Mouse (Mus musculus): ENCODE results near the gene Cd68.

The Cd68 gene

DNA sequence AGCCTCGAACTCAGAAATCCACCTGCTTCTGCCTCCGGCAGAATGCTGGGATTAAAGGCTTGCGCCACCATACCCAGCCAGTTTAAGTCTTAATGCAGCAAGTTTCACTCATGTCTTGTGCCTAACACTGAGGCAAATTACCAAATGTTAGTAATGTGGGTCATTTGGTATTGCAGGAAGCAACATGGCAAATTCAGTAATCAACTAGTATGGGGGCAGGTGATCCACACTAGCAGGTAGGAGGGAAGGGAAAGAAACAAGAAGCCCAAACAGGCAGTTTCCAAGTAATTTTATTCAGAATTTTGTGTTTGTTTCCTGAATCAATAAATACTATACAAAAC, 682 bp upstream of the Cd68 start:
- no peak for DNase-seq (ENCODE audit: low read depth, low spot score)

DNA sequence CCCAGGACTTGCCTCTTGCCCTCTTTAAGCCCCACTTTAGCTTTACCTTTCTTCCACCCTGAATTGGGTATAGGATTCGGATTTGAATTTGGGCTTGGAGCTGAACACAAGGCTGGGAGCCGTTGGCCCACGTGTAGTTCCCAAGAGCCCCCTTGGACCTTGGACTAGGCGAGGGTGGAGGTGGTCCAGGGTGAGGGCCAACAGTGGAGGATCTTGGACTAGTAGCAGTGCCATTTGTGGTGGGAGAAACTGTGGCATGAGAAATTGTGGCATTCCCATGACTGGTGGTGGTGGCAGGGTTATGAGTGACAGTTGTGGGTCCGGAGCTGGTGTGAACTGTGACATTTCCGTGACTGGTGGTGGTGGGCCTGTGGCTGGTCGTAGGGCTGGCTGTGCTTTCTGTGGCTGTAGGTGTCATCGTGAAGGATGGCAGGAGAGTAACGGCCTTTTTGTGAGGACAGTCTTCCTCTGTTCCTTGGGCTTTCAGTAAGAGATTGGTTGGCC, 444 bp downstream of the Cd68 start:
- no peak for DNase-seq (ENCODE audit: low read depth, low spot score)

DNA sequence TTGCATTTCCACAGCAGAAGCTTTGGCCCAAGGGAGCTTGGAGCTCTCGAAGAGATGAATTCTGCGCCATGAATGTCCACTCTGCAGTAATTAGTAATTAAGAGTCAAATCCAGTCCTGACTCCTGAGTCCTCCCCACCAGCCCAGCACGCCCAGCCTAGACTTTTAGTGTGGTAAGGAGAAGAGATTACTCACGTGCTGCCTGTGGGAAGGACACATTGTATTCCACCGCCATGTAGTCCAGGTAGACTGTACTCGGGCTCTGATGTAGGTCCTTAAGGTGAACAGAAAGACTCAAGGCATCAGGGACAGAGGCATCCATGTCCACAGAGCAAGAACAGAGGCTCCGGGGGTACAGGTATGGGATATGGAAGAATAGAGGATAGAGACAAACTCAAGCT, 1.1 kb downstream of the Cd68 start:
- no peak for DNase-seq (ENCODE audit: low read depth, low spot score)

DNA sequence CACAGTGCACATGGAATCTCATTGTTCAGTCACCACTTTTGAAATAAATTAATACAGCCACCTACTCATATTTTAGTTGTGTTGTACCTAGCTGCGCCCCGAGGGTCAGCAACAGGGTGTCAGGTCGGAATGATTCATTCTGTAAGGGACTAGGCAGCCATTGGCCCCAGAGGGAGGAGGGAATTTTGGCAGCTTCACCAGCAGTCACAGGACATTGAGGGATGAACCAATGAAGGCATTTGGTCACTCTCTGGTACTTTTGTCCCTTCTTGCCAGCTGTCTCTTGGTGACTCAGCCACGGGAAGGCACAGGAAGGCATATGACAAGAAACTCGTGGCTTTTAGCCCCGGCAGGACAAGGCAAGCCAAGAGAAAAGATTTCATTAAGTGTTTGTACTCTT, 2.2 kb downstream of the Cd68 start:
- no peak for DNase-seq (ENCODE audit: low read depth, low spot score)

DNA sequence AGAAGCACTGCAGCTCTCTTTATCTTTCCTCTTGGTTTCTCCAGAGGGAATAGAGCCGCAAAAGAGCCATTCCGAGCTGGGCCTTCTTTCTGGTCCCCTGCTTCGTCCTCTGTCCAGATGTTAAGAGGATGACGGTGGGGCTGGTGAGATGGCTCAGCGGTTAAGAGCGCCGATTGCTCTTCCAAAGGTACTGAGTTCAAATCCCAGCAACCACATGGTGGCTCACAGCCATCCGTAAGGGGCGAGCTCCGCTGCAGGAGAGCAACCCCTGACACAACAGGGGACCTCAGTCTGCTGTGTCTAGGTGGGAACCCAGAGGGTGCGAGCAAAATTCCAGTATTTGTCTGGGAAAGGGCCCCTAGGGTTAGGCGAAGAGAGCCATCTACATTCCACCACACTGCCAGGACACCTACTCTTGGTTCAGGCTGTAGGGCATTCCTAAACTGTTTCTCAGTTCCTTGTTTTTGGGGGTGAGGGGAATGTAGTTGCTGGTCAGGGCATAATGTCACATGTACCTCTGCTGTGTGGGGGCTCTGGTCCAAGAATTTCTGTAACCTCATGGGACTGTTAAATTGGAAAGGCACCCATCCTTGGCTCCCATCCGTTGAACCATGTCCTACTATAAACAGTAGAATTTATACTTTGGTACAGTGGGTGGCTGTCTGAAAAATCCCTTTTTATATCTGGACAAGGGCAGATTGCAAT, 2.8 kb downstream of the Cd68 start:
- DNase-seq (ENCODE audit: low read depth, low spot score) = no peak

DNA sequence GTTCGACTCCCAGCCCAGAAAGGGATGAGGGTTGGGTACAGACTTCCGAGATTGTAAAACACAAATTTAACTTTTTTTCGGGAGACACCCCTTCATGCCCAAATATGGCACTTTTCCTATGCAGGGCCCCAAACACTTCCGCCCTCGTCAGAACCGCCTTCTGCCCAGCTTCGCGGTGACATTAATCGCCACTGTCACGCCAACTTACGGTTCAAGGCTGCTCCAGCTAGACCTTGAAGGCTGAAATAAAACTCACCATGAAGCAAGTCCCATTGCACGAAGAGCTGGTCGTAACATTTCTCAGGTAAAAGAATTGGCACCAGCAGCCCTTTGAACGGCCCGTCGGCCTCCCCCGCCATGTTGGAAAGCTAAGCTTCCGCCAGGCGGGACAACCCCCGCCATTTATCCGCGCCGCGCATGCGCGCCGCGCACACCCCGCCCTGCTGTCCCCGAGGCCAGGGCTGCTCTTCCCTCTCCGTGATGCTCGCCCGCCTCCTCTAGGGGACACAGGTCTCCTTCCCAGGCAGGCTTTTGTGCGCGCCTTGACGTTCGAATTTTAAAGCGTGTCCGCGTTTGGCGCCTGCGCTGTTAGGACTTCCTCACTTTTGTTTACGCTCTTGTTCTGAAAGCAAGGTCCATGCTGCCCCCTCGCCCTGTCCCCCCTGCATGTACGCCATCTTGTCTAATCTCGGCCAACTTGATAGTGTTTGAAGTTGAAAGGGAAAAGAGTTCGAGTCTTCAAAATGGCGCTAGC, 3.6 kb downstream of the Cd68 start, which contains the start of gene Mpdu1:
Mpdu1 (minus strand) TSS at position 430 of the 754 bp plus-strand sequence.
- DNase-seq (ENCODE audit: low read depth, low spot score) = peak; percentile 98

DNA sequence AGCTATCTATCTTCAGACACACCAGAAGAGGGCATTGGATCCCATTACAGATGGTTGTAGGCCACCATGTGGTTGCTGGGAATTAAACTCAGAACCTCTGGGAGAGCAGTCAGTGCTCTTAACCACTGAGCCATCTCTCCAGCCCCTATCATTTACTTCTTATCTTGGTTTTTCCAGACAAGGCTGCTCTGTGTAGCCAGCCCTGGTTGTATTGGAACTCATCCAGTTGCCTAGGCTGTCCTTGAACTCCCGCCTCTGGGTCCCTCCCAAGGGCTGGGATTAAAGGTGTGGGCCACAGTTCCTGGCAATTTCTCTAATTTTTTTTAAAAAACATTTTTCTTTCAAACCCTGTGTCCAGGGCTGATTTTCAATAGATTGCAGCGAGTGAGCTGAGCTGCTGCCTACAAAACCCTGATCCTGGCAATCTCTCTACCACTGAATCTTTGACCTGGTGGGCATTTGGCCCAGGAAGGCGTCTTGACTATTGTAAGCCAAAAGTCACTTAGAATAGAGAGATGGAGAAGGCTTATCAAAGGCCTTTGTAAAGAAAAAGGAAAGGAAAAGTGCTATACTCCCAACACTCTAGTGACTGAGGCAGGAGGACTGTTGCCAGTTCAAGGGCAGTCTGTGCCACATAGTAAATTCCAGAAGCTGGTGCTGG, 4.6 kb downstream of the Cd68 start:
- no peak for DNase-seq (ENCODE audit: low read depth, low spot score)

DNA sequence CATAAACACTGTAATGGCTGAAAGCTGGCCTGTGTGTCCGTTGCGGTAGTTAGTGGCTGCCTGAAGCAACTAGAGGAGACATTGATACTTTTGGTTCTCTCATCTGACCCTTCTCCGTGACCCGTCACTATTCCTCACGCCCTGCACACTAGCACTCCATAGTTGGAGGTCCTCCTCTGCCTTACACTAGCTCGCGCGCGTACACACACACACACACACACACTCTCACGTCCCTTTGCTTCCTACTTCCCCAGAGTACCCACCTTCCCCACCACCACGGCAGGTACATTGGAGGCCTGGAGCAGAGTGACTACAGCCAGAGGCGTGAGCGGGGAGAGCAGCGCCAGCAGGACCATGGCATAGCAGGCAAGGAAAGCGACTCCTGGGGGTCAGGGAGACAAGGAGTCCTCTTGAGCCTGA, 8.5 kb downstream of the Cd68 start:
- DNase-seq (ENCODE audit: low read depth, low spot score) = no peak

DNA sequence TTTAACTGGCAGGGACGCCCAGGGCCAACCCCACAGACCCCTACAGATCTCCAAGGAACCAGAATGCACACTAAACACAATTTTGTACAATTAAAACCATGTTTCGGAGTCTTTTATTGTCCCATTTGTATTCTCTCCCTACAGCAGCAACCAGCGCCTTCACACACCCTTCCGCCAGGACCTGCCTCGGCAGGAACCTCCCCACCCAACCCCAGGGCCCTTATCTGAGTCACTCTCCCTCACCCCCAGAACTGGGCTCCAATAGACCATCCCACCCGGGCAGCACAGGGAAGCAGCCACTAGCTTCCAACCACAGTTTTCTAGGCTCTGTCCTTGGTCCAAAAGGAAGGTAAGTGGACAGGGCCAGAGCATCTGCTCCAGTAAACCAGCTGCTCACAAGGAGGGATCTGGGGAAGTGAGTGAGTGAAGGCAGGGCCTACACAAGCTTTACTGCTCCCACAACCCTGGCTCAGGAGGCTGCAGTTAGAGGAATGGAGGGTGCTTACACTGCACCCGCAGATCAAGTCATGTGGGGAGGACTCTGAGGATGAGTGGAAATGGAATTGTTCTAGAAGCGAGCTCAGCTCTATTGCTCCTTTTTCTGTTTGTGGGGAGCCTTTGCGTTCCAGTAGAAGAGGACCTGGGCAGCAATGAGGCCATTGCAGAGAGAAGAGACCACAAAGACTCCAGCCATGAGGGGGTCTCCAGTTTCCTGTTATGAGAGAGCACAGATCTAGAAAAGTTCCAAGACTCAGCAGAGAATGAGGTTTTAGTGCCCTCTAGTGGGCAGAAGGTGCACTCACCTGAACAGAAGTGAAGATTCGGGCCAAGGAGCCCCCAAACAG, 9.1 kb downstream of the Cd68 start:
- peak; percentile 86 for DNase-seq (ENCODE audit: low read depth, low spot score)

DNA sequence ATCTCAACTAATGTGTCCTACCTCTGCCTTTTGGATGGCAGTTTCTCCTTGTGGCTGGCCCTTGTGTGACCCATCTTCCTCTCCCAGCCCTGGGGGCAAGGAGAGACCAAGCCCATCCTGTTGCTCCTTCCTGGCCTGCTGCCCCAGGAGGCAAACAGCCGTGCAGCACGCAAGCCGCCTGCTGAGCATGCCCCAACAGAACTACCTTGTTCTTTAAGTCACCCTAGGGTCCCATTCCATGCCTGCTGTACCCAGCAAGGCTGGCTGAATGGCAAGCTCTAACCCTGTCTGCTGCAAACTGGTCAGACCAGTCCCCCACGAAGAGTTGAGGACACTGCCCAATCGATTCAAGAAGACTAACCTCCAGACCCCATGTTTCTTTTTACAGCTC, 9.9 kb downstream of the Cd68 start:
- no peak for DNase-seq (ENCODE audit: low read depth, low spot score)

DNA sequence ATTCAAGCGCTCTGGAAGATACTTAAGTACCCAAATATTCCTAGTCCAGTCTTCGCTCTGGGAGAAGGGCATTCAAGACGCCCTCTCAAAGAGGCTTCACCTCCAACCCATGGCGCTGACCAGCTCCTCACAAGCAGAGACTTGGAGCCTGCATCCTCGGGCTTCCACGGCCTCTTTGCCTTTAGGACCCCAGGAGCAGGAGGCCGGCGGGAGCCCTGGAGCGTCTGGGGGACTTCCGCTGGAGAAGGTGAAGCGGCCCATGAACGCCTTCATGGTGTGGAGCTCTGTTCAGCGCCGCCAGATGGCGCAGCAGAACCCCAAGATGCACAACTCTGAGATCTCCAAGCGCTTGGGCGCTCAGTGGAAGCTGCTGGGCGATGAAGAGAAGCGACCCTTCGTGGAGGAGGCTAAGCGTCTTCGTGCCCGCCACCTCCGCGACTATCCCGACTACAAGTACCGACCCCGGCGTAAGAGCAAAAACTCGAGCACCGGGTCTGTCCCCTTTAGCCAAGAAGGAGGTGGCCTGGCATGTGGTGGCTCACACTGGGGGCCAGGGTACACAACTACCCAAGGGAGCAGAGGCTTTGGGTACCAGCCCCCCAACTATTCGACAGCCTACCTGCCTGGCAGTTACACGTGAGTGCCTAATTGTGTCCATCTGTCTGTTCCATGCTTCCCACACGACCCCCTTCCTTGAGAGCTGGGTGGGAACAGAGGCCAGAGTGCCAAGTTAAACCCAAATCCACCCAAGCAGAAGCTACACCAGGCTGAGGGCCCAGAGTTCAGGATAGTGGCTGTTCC, 10.5 kb downstream of the Cd68 start, which contains the start of gene Sox15:
Sox15 (plus strand) TSS at position 51 of the 801 bp plus-strand sequence.
- DNase-seq (ENCODE audit: low read depth, low spot score) = peak; percentile 91

DNA sequence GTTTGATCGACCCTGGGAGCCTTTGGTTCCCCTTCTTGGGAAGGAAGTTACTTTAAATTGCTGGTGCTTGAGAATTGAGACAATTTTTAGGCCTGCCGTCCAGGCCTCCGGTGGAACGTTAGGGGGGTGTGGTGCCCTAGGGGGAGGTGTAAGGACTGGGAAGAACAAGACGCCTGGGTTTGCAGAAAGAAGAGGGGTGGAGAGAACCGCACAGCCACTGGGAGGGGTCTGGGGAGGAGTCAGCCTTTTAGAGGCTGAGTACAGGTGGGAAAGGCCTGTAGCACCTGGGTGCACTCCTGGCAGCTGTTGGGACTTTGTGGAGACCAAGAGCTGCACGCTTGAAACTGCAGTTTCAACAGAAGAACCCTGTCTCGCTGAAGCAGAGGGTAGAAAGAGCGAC, 11.2 kb downstream of the Cd68 start:
- DNase-seq (ENCODE audit: low read depth, low spot score) = peak; percentile 92

DNA sequence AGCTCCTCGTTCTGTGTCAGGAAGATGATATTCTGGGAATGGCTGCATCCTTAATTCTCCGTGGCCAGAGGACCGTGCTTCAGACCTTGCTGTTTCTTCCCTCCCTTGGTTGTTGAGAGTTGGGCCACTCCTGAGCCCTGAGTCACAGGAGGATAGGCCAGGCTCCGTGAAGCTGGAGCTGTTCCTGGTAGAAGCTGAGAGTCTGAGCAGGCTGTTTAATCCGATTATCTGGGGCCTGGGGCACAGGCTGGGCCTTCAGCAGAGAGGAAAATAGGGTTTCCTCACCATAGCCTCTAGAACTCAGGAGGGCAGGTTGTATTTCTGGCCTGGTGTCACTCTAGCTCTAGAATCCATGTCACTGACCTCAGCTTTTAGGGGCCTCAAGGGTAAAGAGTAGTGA, 12.6 kb downstream of the Cd68 start:
- DNase-seq (ENCODE audit: low read depth, low spot score) = no peak

DNA sequence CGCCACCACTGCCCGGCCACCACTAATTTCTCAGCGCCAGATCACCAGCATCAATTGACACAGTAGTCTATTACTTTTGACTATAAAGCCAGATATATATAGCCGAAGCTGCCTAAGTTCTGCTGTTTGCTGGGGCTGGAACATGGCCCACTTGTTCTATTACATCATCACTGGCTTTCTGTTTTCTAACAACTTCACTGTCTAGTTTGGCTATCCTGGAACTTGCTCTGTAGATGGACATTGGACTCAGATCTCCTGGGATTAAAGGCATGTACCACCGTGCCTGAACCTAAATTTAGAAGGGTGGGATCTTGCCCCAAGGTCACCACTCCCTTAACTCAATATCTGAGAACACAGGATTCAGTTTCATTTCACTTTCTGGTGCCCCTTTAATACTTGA, 20.1 kb downstream of the Cd68 start:
- no peak for DNase-seq (ENCODE audit: low read depth, low spot score)

DNA sequence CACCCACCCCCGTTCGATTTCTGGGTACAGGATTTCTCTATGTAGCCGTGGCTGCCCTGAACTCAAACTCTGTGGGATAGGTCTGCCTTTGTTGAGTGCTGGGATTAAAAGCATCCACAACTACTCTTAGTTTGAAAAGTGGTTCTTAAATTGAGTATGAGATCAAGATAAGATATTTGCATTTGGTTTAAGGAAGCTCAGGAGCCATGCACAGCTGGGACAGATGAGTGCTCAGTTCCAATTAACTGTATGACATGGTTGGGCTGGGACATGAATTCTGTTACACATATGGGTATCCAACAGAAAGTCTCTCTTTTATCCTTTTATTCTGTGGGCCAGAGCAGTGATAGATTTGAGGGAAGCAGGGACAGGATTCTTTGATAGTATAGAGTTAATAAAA, 30.5 kb downstream of the Cd68 start:
- no peak for DNase-seq (ENCODE audit: low read depth, low spot score)

DNA sequence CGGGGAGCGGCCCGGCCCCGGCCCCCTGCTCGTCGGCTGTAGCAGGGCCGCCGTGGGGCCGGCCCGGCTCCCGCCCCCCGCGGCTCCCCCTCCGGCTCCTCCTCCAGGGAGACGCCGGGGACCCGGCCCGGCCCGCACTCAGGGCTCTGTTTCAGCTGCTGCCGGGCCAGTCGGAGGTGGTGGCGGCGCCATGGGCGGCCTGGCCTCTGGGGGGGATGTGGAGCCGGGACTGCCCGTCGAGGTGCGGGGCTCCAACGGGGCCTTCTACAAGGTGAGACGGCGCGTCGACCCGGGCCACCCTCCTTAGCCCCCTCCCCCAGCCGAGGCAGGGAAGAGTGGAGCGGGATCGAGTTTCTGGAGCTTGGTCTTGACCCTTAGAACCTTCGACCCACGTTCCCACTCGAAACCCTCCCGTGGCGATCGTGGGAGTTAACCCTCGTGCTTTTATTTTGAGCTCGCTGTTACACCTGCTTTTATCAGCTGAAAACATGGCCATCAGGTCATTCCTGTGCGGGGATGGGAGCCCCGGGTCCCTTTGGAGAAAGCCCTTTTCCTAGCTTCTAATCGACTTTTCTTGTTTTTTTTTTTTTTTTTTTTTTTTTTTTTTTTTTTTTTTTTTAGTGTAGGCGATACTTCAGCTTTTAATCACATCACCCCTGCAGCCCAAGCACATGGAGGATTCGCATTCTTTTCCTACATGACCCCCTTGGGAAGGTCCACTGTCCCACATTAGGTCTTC, 32.7 kb downstream of the Cd68 start:
- DNase-seq (ENCODE audit: low read depth, low spot score) = peak; percentile 69

DNA sequence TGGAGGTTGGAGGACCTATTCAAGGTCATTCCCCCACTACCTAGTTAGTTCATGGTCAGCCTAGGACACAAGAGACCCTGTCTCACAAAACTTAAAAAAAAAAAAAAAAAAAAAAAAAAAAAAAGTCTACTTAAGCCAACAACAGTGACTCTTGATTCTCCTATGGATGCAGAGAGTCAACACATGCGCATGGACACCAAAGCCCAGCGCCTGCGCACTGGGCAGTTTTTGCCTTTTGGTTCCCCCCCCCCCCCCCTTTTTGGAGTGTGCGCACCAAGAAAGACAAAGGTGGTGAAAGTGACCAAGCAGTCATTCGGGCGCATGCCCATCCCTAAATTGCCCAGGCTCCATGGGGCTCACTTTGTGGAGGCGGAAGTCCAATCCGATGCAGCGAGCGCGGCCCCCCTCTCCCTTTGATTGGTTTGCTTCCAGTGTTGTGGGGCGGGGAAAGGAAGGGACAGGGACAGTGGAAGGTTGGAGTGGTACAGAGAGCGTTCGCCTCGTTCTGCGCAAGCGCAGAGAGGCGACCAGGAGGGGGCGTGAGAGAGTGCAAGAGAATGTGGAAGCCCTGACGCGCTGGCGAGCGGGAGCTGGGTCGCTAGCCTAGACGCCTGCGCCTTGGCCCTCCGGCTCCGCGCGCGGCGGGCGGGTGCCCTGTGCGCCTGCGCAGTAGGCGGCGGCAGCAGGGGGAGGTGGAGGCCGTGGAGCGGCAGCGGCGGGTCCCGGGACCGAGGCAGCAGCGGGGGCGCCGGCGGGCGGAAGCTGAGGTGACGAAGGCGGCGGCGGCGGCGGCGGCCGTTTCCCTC, 33.5 kb downstream of the Cd68 start, which contains the start of gene Fxr2:
Fxr2 (plus strand) TSS at position 707 of the 806 bp plus-strand sequence.
- peak; percentile 100 for DNase-seq (ENCODE audit: low read depth, low spot score)

DNA sequence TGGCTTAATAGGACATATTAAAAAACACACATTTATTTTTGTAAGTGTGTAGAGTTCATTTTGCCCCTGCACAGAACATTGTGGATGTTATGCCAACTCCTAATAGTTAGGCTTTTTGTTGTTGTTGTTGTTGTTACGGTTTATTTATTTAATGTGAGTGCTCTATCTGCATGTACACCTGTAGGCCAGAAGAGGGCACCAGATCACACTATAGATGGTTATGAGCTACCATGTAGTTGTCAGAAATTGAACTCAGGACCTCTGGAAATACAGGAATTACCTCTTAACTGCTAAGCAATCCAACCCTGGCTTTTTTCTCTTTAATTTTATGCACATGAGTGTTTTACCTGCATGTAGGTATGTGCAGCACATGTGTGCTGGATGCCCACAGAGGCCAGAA, 36.2 kb downstream of the Cd68 start:
- peak; percentile 72 for DNase-seq (ENCODE audit: low read depth, low spot score)

DNA sequence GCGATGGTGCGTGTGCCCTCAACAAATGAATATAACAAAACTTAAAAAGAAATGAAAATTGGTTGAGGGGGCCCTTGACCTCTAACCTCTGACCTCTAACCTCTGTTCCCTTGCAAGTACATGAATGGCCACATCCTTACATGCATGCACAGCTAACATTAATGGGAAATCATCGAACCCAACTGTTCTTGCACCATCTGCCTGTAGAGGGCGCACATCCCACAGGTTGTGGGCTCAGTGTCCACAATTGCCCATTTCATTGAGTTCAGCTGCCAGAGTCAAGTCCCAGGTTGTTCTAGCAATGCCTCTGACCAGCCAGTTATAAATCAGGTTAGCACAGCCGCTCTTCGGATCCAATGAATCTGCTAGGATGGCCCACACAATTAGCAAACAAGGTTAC, 37.7 kb downstream of the Cd68 start:
- DNase-seq (ENCODE audit: low read depth, low spot score) = peak; percentile 91

Data from R1 (cell line).